Mouse (Mus musculus) thymus, postnatal 36 days (tissue): Measurements from ENCODE around the gene Atf6b.

Experiments used
- DNase-seq, 2 experiments: peaks; one replicate each; pipeline ENCODE4 v3.0.0; 2022; ENCODE audit warnings: mixed read lengths in 2 of 2

Atf6b gene

DNA sequence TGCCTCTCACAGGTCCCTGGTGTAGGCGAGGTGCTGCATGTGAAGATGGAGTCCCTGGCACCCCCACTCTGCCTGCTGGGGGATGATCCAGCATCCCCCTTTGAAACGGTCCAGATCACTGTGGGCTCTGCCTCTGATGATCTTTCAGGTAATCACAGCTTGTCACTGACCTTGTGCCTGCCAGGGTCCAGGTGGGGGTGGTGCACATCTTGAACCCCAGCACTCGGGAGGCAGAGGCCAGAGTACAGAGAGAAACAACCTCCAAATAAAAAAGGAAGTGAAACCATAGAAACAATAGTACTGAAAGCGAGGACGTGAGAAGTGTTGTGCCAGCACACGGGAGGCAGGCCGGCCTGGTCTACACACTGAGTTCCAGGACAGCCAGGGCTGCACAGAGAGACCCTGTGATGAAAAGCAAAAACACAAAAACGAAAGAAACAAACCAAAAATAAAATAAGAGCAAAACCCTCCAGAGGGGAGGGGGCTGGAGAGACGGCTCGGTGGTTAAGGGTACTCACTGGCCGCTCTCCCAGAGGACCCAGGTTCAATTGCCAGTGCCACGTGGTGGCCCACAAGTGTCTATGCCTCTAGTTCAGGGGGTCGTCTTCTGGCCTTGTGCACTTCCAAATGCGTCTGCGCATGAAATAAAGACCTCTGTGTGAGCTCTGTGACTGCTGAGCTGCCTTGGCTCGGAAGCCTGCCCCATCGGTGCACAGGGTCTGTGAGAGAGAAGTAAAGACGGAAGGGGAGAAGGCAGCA is 2.3 kb downstream of the Atf6b start:
- no peak for DNase-seq

- no peak for DNase-seq
Observed at GRCm38 (mm10) chr17:34650781-34651180, 3.8 kb downstream of the Atf6b start.

GRCm38 (mm10) chr17:34651507-34652221 is 4.7 kb downstream of the Atf6b start:
- DNase-seq, result peak; percentile 61 to 70

DNA sequence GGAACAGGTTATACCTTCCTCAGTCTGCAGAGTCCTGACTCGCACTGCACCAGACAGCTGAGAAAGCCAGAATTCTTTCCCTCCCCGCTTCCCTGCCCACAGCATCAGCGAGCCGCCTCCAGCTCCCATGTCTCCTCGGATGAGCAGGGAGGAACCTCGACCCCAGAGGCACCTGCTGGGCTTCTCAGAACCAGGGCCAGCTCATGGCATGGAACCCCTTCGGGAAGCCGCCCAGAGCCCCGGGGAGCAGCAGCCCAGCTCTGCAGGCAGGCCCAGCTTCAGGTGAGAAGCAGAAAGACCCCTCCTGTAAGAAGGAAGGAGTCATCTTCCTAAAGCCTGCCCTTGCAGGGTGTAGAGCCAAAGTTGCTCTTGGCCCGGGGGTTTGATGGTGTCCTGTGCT is 5.6 kb downstream of the Atf6b start:
- no peak for DNase-seq

GRCm38 (mm10) chr17:34652985-34653384 is 6.0 kb downstream of the Atf6b start:
- DNase-seq, result no peak

DNA sequence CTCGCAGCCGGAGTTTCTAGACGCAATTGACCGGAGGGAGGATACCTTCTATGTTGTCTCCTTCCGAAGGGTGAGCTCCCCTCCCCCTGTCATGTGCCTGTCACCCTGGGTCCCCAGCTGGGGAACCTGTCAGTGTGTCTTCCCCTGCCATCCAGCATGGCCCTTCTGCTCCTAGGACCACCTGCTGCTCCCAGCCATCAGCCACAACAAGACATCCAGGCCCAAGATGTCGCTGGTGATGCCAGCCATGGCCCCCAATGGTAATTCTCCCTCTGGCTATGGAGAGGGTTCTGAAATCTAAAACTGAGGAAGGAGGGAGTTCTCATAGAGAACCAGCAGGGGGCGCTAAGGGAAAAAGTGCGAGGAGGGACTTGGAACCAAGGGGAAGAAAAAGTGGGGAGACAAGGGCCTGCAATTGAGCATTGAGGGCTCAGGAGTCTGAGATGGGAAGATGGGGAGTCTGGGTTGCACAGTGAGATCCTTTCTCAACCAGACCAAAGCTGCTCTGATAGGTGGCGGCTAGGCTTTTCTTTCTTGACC is 6.9 kb downstream of the Atf6b start:
- peak; percentile 41 to 42 for DNase-seq

- no peak for DNase-seq
Observed at GRCm38 (mm10) chr17:34654392-34654791, 7.4 kb downstream of the Atf6b start.

GRCm38 (mm10) chr17:34655160-34655559 is 8.2 kb downstream of the Atf6b start:
- no peak for DNase-seq

DNA sequence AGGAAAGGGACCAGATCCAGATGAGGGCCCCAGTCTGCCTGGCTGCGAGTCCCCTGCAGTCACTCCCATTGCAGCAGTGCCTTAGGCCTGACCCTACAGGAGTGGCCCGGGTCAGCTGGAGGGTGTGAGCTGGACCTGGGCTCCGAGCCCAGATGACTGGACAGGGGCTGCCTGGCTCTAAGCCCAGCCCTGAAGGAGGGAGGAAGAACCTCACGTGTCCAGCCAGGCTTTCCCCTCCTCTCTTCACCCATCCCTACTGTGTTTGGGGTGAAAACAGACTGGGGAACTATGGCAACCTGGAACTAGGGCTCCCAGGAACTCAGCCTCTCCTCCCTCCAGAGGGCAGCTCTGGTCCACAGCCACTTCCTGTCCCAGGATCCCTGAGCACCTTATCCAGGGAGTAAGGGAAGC is 8.6 kb downstream of the Atf6b start:
- no peak for DNase-seq

DNA sequence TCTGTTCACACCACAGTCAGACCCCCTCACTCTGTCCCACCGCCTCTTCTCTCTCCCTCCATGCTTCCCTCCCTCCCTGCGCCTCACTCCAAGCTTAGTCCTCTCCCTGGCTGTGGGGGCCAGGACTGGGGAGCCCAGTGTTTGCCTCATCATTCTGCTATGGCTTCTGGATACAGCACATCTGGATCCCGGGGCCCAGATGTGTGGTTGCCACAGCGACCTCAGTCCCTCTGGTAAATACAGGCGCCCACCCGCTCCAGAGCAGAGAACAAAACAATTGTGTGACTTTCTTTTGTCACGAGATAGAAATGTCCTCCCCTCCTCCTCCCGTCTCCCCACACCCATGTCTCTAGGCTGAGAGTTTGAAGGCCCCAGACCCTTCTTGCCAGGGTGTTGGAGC is 9.7 kb downstream of the Atf6b start:
- DNase-seq, result no peak

DNA sequence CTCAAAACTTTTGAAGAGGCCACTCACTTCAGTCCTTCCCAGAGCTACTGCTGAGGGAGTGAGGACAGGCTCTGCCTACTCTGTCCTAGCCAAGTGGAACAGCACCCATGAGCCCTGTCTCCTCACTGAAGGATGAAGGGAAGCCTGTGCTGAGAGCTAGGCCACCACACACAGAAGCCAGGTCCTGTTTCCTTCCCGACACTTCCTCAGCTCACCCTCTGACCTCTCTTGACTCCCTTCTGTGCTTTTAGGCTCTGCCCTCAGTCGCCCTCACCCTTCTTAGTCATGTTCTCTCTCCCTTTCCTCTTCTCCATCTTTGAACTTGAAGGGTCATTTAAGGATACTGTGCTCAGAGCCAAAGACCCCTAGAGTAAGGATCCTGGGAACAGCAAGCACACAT is 10.3 kb downstream of the Atf6b start:
- DNase-seq, result no peak

- no peak for DNase-seq
Observed at GRCm38 (mm10) chr17:34658145-34658544, 11.2 kb downstream of the Atf6b start.

DNA sequence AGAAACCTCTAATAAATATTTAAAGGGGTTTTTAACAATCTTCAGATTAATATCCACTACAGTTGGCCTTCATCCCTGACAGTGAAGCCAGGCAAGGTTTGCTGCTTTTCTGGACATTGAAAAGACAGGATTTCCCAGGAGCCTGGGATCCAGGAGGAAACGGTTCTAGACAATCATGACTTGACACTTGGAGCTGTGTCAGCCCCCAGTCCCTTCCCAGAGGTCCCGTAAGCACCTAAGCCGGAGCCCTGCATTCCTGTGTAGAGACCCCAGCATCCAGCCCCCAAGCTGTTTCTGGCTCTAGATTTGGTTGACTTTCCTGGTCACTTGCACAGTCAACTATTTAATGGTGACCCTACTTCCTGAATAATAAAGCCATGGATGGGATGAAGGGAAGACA is 11.6 kb downstream of the Atf6b start:
- DNase-seq, result no peak

DNA sequence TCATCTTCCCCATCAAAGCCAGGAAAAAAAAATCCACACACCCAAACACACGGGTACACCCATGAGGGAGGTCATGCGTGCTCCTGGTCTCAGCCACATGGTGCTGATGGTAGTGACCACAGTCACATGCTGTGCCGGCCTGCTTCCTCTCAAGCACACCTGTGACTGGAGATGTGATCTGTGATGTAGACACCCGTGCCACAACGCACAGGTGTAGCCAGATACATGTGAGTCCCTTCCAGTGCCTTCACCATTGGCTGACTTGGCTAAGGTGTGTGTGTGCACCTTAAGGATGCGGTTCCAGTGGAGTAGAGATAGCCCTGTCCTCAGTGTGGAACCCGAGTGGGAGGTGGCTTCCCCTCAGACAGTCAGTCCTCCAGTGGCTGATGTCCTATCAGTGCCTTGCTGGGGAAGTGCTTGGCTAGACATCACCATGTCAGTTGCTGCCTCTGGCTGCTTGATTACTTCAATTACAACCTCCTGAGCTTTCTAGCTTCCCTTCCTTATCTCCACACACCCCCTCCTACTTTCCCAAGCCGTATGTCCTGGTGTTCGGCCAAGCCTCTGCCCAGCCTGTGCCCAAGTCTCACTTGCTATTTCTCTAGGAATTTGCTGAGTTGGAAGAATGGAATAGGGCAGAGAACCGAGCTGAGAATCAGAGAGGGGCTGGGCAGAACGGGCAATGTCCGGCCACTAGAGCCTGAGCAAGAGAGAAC is 12.4 kb downstream of the Atf6b start:
- no peak for DNase-seq

GRCm38 (mm10) chr17:34659897-34660214 is 12.9 kb downstream of the Atf6b start:
- DNase-seq, result no peak

- no peak for DNase-seq
Observed at GRCm38 (mm10) chr17:34660259-34660820, 13.4 kb downstream of the Atf6b start.

DNA sequence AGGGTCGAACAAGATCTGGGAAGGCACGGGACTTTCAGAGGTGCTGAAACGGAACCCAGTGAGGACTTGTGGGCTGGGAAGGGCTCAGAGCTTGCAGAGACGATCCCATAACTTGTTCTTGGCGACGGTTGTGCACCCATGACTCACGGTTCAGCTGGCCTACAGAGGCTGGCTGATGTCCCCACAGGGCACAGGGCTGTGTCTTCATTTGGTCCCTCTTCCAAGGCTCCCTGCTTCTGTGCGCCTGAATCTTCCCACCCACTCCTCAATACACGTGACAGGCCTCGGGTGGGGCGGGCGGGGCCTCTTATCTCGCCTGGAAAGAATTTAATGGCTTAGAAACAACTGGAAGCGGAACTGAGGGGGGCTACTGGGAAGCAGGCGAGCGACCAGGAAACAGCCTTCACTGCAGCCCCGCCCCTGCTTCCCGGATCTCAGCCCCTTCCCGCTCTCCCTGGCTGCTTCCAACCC is 14.2 kb downstream of the Atf6b start:
- DNase-seq, result no peak

- DNase-seq, result no peak
Observed at GRCm38 (mm10) chr17:34662468-34662867, 15.5 kb downstream of the Atf6b start.

- DNase-seq, result no peak
Observed at GRCm38 (mm10) chr17:34662978-34663377, 16.0 kb downstream of the Atf6b start.

- DNase-seq, result no peak
Observed at GRCm38 (mm10) chr17:34663558-34663957, 16.6 kb downstream of the Atf6b start.

DNA sequence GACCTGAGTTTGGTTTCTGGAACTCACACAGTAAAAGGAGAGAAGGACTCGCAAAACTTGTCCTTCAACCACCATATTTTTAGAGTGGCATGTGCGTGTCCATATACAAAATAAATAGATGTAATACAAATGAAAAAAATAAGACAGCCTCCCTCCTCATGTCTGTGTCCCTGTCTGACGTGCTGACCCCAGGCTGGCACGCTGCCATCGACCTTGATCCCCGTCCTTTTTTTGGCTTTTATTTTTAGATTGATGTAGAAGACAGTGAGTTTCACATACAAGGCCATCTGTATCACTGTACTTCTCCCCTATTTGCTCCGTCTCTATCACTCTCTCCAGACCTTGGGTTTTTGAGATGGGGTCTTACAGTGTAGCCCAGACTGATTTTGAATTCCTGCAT is 17.5 kb downstream of the Atf6b start:
- DNase-seq, result no peak

DNA sequence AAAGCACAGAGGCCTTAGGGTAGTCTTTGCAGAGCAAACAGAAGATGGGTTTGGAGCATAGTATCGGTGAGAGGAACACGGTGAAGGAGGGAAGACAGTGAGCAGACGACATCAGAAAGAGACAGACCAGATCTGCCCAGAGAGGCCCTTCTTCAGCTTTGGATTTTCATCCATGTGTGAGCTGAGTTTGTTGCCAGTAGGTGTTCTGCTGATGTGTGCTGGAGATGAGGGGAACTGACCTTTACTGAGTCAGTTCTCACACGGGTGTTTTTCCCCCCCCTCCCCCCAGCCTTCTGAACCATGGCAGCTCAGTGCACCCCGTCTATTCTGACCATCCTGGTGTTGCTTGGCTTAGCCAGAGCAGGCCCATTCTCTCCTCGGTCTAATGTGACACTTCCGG is 23.3 kb downstream of the Atf6b start, which contains the start of gene Tnxb:
Gene Tnxb, plus strand, starts transcription at position 301 of the 400 bp plus-strand sequence.
- DNase-seq, result no peak
